Mouse (Mus musculus): Measurements from ENCODE around the gene Wdr34. TPM values are rescaled to one million over a fixed set of nuclear protein-coding genes. Genes with fewer than 3 reads are reported as not detected.

Wdr34 gene
- total RNA-seq (2021), result 1 to 10 TPM; 6.5 to 6.8 TPM

GRCm38 (mm10) chr2:30048699-30049388 is at the start of gene Wdr34:
Gene Wdr34 (minus strand): TSS chr2:30048881.
- DNase-seq (ENCODE audit: low spot score), result peak; percentile 94
- intact Hi-C loops (cut with DNase I), result loop anchor here (10.0 kb wide), 1 partner anchor 116 kb away; no protein-coding TSS in a partner anchor

- no peak for DNase-seq (ENCODE audit: low spot score)
- intact Hi-C loops (cut with DNase I), result loop anchor here (1.0 kb wide), 1 partner anchor 56 kb away; no protein-coding TSS in a partner anchor
Observed at GRCm38 (mm10) chr2:30095882-30096527, 47.3 kb upstream of the Wdr34 start.

GRCm38 (mm10) chr2:30094208-30094588 is 45.5 kb upstream of the Wdr34 start:
- intact Hi-C loops (cut with DNase I), result no loop called here
- no peak for DNase-seq (ENCODE audit: low spot score)

- intact Hi-C loops (cut with DNase I), result loop anchor here (2.0 kb wide), 1 partner anchor 17 kb away; the partner anchor contains the start of gene Pkn3
- peak; percentile 94 for DNase-seq (ENCODE audit: low spot score)
Observed at GRCm38 (mm10) chr2:30093471-30094207, 45.0 kb upstream of the Wdr34 start, which contains the start of gene Zdhhc12. Gene Zdhhc12 (minus strand): TSS chr2:30093648.

- DNase-seq (ENCODE audit: low spot score), result no peak
- intact Hi-C loops (cut with DNase I), result loop anchor here (2.0 kb wide), 1 partner anchor 16 kb away; the partner anchor contains the start of gene Pkn3
Observed at GRCm38 (mm10) chr2:30092280-30092918, 43.7 kb upstream of the Wdr34 start.

- intact Hi-C loops (cut with DNase I), result no loop called here
- DNase-seq (ENCODE audit: low spot score), result no peak
Observed at GRCm38 (mm10) chr2:30091521-30091920, 42.8 kb upstream of the Wdr34 start.

GRCm38 (mm10) chr2:30087310-30087709 is 38.6 kb upstream of the Wdr34 start:
- intact Hi-C loops (cut with DNase I), result no loop called here
- DNase-seq (ENCODE audit: low spot score), result no peak

GRCm38 (mm10) chr2:30084632-30085031 is 36.0 kb upstream of the Wdr34 start:
- intact Hi-C loops (cut with DNase I), result no loop called here
- no peak for DNase-seq (ENCODE audit: low spot score)

GRCm38 (mm10) chr2:30084113-30084512 is 35.4 kb upstream of the Wdr34 start:
- intact Hi-C loops (cut with DNase I), result no loop called here
- no peak for DNase-seq (ENCODE audit: low spot score)

GRCm38 (mm10) chr2:30080181-30080800 is 31.6 kb upstream of the Wdr34 start:
- no peak for DNase-seq (ENCODE audit: low spot score)
- intact Hi-C loops (cut with DNase I), result no loop called here

- intact Hi-C loops (cut with DNase I), result loop anchor here (5.0 kb wide), 1 partner anchor 36 kb away; no protein-coding TSS in a partner anchor
- no peak for DNase-seq (ENCODE audit: low spot score)
Observed at GRCm38 (mm10) chr2:30078760-30079159, 30.1 kb upstream of the Wdr34 start.

GRCm38 (mm10) chr2:30078349-30078712 is 29.6 kb upstream of the Wdr34 start:
- intact Hi-C loops (cut with DNase I), result loop anchor here (5.0 kb wide), 1 partner anchor 36 kb away; no protein-coding TSS in a partner anchor
- DNase-seq (ENCODE audit: low spot score), result peak; percentile 69

GRCm38 (mm10) chr2:30077502-30078348 is 29.0 kb upstream of the Wdr34 start, which contains the start of gene Pkn3:
Gene Pkn3 (plus strand): TSS chr2:30077684.
- peak; percentile 72 for DNase-seq (ENCODE audit: low spot score)
- intact Hi-C loops (cut with DNase I), result loop anchor here (2.0 to 5.0 kb wide), 2 partner anchors 15 to 35 kb away; partner anchors contain the start of gene Zdhhc12

- DNase-seq (ENCODE audit: low spot score), result no peak
- intact Hi-C loops (cut with DNase I), result loop anchor here (2.0 to 5.0 kb wide), 2 partner anchors 16 to 35 kb away; partner anchors contain the start of gene Zdhhc12
Observed at GRCm38 (mm10) chr2:30076959-30077358, 28.3 kb upstream of the Wdr34 start.

- intact Hi-C loops (cut with DNase I), result loop anchor here (2.0 to 5.0 kb wide), 2 partner anchors 16 to 34 kb away; partner anchors contain the start of gene Zdhhc12
- no peak for DNase-seq (ENCODE audit: low spot score)
Observed at GRCm38 (mm10) chr2:30076439-30076838, 27.8 kb upstream of the Wdr34 start.

GRCm38 (mm10) chr2:30075625-30076024 is 26.9 kb upstream of the Wdr34 start:
- intact Hi-C loops (cut with DNase I), result loop anchor here (2.0 to 5.0 kb wide), 2 partner anchors 17 to 33 kb away; partner anchors contain the start of gene Zdhhc12
- no peak for DNase-seq (ENCODE audit: low spot score)

GRCm38 (mm10) chr2:30073285-30073684 is 24.6 kb upstream of the Wdr34 start:
- intact Hi-C loops (cut with DNase I), result no loop called here
- no peak for DNase-seq (ENCODE audit: low spot score)

- intact Hi-C loops (cut with DNase I), result no loop called here
- no peak for DNase-seq (ENCODE audit: low spot score)
Observed at GRCm38 (mm10) chr2:30072875-30073274, 24.2 kb upstream of the Wdr34 start.
